Mouse (Mus musculus) 3T3-L1 (cell line): Measurements from ENCODE around the gene Map3k14.
"Not testable (repeated sequence)": the region's sequence is repeated elsewhere in the genome, so short reads cannot be mapped to it uniquely, and the experiment has no call there.

Experiments used
- DNase-seq: peaks from one replicate; pipeline ENCODE4 v3.0.0-alpha.2; 2015; ENCODE audit warnings: low read depth, low spot score

The Map3k14 gene

GRCm38 (mm10) chr11:103267346-103268219 lies at the start of gene Map3k14:
Gene Map3k14, minus strand, starts transcription at chr11:103267472.
- peak; percentile 100 for DNase-seq

- no peak for DNase-seq
Observed at GRCm38 (mm10) chr11:103315379-103315778, 48.1 kb upstream of the Map3k14 start.

DNA sequence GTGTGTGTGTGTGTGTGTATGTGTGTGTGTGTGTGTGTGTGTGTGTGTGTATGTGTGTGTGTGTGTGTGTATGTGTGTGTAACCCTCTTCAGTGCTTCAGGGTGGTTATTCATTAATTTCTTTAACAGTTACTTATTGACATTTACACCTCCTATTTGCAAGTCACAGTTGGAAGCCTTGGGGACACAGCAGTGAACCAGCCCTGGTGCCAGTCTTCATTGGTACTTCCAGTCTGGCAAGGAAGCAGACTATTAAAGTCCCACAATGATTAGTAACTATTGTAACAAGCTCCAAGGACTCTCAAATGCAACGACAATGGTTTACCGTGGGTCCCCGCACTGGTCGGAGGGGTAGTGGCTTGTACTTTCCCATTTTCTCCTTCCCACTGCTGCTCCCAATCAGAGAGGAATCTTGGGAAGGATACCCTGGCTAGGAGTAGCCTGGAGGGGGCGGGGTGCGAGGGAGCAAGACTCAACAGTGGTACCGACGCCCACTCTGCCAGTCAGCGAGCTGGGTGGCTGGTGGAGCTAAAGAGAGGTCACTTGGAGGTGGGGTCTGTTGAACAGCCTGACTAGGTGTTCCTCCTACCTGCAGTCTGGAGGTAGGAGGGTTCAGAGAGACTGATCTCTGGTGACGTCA lies 47.6 kb upstream of the Map3k14 start:
- no peak for DNase-seq

DNA sequence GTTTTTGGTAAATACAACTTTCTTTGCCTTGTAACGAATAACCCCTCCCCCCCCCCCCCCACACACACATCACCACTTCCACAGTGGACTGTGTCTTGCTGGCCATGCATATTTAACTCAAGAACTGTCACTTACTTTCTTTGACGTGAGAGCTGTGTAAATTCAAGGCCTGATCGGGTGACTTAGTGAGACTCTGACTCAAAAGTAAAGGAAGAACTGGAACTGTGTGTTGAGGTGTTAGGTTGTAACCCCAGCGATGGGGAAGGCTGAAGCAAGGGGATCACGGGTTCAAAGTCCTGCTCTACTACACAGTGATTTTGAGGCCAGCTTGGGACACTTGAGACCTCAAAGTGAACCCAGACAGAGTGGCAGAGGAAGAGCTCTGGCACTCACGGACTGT lies 46.3 kb upstream of the Map3k14 start:
- DNase-seq: no peak

DNA sequence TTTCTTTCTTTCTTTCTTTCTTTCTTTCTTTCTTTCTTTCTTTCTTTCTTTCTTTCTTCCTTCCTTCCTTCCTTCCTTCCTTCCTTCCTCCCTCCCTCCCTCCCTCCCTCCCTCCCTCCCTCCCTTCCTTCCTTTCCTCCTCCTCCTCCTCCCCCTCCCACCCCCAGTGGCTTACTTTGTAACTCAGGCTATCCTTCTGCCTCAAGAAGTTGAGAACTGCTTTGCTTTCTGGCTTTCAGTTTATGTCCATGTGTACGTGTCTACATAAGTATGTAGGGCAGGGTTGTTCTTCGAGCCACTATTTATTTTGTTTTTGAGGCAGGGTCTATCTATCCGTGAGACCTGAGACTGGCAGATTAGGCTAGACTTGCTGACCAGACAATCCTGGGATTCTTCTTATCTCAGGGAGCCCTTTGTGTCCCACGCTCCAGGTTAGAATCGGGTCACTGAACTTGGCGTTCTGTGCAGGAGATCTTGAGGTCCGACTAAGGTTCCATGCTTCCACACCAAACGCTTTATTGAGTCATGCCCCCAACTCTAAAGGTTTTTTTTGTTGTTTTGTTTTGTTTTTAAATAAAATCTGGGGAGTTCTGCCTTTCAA lies 45.5 kb upstream of the Map3k14 start:
- peak; percentile 48 for DNase-seq

GRCm38 (mm10) chr11:103311960-103312611 lies 44.8 kb upstream of the Map3k14 start:
- DNase-seq: peak; percentile 95

DNA sequence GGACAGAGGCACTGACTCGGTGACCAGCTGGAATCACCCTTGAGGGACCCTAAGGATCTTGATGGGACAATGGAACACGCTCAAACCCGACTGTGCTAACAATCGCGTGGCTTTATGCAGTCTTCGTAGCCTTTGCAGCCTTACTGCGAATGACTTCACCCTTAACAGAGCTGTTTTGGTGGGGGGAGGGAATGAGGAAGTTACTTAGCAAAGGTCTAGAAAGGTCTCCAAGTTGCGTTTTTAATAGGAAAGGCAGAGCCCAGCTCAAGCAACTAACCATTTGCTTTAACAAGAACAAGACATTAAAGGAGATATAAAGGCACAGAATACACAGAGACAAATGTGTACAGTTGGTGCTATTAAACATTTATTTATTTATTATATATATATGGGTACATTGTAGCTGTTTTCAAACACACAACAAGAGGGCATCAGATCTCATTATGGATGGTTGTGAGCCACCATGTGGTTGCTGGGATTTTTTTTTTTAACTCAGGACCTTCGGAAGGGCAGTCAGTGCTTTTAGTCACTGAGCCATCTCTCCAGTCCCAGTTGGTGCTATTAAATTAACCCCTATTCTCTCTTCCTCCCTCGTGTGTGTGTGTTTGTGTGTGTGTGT lies 42.8 kb upstream of the Map3k14 start:
- DNase-seq: no peak

- DNase-seq: no peak
Observed at GRCm38 (mm10) chr11:103307910-103308309, 40.6 kb upstream of the Map3k14 start.

GRCm38 (mm10) chr11:103304525-103304924 lies 37.3 kb upstream of the Map3k14 start:
- DNase-seq: no peak

DNA sequence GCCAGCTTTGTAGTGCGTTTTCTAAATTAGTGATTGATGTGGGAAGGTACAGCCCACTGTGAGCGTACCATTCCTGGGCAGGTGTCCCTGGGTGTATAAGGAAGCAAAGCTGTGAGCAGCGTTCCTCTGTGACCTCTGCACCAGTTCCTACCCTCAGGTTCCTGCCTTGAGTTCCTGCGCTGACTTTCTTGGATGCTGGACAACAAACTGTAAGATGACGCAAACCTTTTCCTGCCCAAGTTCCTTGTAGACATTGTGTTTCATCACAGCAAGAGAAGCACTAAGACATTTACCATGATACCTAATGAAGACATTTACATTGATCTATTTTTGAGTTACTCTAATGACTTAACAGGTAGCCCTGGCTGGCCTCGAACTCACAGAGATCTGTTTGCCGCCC lies 27.5 kb upstream of the Map3k14 start:
- DNase-seq: no peak

DNA sequence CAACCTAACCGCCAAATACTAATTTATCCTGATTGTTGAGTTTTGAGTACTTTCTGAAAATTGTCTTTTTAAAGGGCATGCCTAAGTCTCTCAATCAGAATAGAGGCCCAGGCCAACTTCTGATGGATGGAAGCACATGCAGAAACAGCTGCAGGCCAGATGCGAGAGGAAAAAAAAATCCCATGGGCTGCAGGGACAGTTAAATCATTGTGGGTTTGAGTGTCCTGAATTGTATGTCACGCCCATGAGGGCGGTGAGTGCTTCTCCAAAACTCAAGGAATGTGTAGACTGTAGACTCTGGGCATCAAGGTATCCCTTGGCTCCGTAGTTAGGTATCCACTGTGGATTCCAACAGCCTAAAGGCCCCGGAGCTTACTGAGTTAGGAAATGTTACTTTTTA lies 26.8 kb upstream of the Map3k14 start:
- peak; percentile 50 for DNase-seq

DNA sequence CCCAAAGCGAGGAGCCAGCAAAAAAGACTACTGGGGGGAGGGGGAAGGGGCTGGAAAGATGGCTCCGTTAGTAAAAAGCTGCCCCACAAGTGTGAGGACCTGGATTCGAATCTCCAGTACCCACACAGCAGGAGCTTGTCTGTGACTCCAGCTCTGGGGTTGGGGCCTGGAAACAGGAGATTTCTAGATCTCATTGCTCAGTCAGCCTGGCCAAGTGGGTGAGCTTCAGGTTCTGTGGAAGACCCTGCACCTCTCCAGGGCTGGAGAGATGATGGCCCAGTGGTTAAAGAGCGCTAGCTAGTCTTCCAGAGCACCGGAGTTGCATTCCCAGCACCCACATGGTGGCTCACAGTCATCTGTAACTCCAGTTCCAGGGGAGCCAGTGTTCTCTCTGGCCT lies 25.6 kb upstream of the Map3k14 start:
- no peak for DNase-seq

GRCm38 (mm10) chr11:103292152-103292889 lies 25.0 kb upstream of the Map3k14 start:
- peak; percentile 97 for DNase-seq

GRCm38 (mm10) chr11:103290841-103291240 lies 23.6 kb upstream of the Map3k14 start:
- not testable (repeated sequence) for DNase-seq

- no peak for DNase-seq
Observed at GRCm38 (mm10) chr11:103288291-103288963, 21.2 kb upstream of the Map3k14 start.

DNA sequence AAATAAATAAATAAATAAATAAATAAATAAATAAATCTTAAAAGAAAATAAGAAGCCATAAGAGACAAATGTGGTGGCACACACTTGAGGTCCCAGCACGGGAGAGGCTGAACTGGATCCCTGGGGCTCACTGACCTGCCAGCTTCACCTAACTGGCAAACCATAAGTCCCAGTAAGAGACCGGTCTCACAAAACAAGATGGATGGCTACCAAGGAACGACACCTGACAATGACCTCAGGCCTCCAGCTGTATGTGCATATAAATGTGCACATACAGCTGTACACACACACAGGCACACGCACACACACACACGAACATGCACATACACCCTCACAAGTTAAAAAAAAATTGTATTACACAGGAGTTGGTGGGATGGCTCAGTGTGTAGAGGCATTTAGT lies 19.6 kb upstream of the Map3k14 start:
- no peak for DNase-seq

DNA sequence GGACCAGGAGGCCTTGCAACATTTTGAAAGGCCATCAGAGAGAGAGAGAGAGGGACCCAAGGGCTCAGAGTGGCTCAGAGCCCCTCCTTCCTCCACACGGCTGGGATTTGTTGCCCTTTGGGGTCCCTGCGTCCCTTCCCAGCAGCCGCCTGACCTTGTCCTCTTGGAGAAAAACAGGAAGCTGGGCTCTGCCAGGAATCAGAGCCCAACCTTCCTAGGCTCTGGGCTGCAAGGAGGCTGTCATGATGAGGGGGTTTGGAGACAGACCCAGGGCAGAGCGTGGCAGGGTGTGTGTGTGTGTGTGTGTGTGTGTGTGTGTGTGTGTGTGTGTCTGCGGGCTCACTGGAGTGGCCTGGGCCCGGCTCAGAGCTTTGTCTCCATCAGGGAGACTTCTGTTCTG lies 18.7 kb upstream of the Map3k14 start:
- DNase-seq: no peak

- DNase-seq: no peak
Observed at GRCm38 (mm10) chr11:103285276-103285675, 18.0 kb upstream of the Map3k14 start.

DNA sequence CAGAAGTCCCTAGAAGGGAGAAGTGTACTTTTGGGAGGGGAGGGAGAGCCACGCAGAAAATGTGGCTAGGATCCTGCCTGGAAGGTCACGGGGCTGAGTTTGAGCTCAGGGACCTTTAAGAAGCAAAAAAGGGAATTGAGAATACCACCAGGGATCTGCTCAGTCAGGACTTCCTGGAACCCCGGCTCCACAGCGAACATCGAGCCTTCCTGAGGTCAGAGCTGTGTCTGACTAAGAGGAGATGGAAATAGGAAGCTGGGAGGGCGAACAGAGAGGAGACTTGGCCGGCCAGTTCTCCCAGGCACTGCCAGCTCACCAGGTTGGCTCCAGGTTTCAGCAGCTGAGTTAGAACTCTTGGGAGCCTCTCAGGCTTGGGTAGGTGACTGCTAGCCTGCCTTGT lies 14.5 kb upstream of the Map3k14 start:
- no peak for DNase-seq

DNA sequence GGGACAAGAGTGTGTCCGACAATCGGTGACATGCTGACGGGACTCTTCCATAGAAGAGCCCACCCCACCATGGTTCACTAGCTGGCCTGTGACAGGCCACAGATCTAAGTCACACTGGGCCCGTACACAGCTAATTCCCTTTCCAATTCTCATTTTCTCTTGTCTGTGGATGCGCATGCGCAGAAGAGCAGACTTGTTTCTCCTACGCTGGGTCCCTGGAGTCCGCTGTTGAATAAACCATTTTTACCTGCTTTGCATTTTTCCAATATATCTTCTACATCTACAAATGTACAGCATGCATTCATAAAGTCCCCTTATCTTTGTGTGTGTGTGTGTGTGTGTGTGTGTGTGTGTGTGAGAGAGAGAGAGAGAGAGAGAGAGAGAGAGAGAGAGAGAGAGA lies 9.2 kb upstream of the Map3k14 start:
- no peak for DNase-seq
